Mouse (Mus musculus) embryonic fibroblast, embryonic 13.5 days (primary cell): ENCODE measurements around the gene Hgd. TPM values are rescaled to one million over a fixed set of nuclear protein-coding genes. Genes with fewer than 3 reads are reported as not detected.

ENCODE experiments used
- H3K27ac ChIP-seq: 2 replicates; pipeline ENCODE4 v1.5.1; 2012; ENCODE audit warnings: low read length, control low read depth, inconsistent platforms; ENCODE audit not compliant: insufficient read depth
- H3K4me1 ChIP-seq: 2 replicates; pipeline ENCODE4 v1.6.1; 2011; ENCODE audit warnings: low read length; ENCODE audit not compliant: control insufficient read depth, insufficient read depth
- H3K4me3 ChIP-seq: 2 replicates; pipeline ENCODE4 v1.5.1; 2011; ENCODE audit warnings: mild to moderate bottlenecking, control low read depth, low read length; ENCODE audit not compliant: insufficient read depth
- CTCF ChIP-seq: IDR thresholded peaks from 2 replicates; pipeline ENCODE4 v1.5.1; 2011; ENCODE audit warnings: mild to moderate bottlenecking, control low read depth, low read length, moderate library complexity, borderline replicate concordance; ENCODE audit not compliant: insufficient read depth
- POLR2A ChIP-seq: IDR thresholded peaks from 2 replicates; pipeline ENCODE4 v1.6.1; 2011; ENCODE audit warnings: low read depth, mild to moderate bottlenecking, control low read depth, low read length, moderate library complexity
- polyA plus RNA-seq: library from polyadenylated mRNA; stranded (reverse); fragments of >200 nt; gene quantifications from 2 replicates; pipeline ENCODE4 v1.2.4, GENCODE M21; 2011; ENCODE audit warnings: low read depth; ENCODE audit not compliant: missing spikeins, insufficient read length

Gene Hgd
- polyA plus RNA-seq, 1 experiment = not detected

GRCm38 (mm10) chr16:37598463-37598862 is 18.5 kb downstream of the Hgd start:
- peaks cover 6% of the 10 kb centered on the region for H3K4me1 ChIP-seq
- TF ChIP-seq CTCF (no peak), POLR2A (no peak)
- no peak overlapping the region for H3K27ac ChIP-seq
- no peak overlapping the region for H3K4me3 ChIP-seq

DNA sequence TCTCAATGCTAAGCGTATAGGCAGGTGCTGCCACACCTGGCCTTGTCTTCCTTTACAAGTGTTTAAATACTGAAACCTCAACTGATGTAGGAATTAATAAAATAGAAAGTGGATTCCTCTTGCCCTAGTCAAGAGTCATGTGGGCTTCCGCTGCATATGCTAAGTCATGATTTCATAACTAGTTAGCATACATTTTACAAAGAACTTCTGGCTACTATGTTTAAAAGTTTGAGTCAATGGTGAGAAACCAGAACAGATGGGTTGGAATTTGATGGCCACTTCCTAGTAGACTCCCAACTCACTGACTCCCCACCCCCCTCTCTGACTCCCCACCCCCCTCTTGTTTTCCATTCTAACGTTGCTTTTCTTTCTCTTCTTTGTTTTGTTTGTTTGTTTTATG is 19.4 kb downstream of the Hgd start:
- TF ChIP-seq POLR2A (no peak), CTCF (no peak)

GRCm38 (mm10) chr16:37603431-37603830 is 23.5 kb downstream of the Hgd start:
- Histone ChIP-seq H3K4me3 (no peak overlapping the region), H3K4me1 (peaks cover 9% of the 10 kb centered on the region), H3K27ac (no peak overlapping the region)
- no peak for TF ChIP-seq POLR2A
- no peak for TF ChIP-seq CTCF

More for the DNA sequence above, 19.4 kb downstream of the Hgd start:
- H3K4me3 ChIP-seq = no peak overlapping the region
- peaks cover 9% of the 10 kb centered on the region for H3K4me1 ChIP-seq
- H3K27ac ChIP-seq = no peak overlapping the region

GRCm38 (mm10) chr16:37604243-37604642 is 24.3 kb downstream of the Hgd start:
- Histone ChIP-seq H3K4me1 (peaks cover 9% of the 10 kb centered on the region), H3K4me3 (no peak overlapping the region), H3K27ac (no peak overlapping the region)
- TF ChIP-seq CTCF = no peak
- no peak for TF ChIP-seq POLR2A

GRCm38 (mm10) chr16:37610333-37610732 is 30.4 kb downstream of the Hgd start:
- Histone ChIP-seq H3K4me3 (no peak overlapping the region), H3K27ac (no peak overlapping the region), H3K4me1 (peaks cover 4% of the 10 kb centered on the region; the same call in 1 of the 2 replicates)
- TF ChIP-seq CTCF (no peak), POLR2A (no peak)

DNA sequence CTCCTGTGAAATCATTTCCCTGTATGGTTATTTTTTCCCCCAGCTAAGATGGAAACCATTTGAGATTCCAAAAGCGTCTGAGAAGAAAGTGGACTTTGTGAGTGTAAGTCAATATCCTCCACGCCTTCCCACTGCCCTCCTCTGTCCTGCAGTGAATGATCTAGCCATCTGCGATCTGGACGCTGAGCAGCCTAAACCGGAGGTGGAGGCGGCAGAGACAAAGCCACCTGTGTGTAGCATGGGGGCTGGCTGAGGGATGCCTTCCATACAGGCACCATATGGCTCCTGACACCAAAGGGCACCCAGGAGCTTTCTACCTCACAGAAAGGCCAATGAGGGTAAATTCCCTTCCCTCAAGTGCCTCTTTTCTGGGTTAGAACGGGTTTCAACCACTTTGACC is 31.1 kb downstream of the Hgd start:
- H3K4me1 ChIP-seq = peaks cover 5% of the 10 kb centered on the region; the same call in 1 of the 2 replicates

GRCm38 (mm10) chr16:37612013-37612412 is 32.1 kb downstream of the Hgd start:
- H3K27ac ChIP-seq = no peak overlapping the region
- H3K4me1 ChIP-seq = peaks cover 5% of the 10 kb centered on the region; the same call in 1 of the 2 replicates
- no peak overlapping the region for H3K4me3 ChIP-seq
- no peak for TF ChIP-seq POLR2A
- TF ChIP-seq CTCF = no peak

More for the DNA sequence above, 31.1 kb downstream of the Hgd start:
- no peak for TF ChIP-seq POLR2A
- no peak for TF ChIP-seq CTCF
- no peak overlapping the region for H3K27ac ChIP-seq
- no peak overlapping the region for H3K4me3 ChIP-seq

DNA sequence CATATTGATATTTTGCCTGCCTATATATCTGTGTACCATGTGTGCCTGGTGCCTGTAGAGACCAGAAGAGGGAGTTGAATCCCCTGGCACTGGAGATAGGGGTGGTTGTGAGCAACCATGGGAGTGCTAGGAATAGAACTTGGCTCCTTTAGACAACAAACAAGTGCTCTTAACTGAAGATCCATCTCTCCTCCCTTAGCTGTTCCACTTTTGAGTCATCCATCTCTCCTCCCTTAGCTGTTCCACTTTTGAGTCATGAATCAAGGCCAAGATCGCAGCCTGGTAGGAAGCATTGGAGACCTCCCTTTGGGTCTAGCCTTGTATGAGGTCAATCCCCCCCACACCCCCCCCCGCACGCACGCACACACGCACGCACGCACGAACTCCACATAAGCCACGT is 34.6 kb downstream of the Hgd start:
- no peak overlapping the region for H3K4me3 ChIP-seq
- TF ChIP-seq CTCF (no peak), POLR2A (no peak)
- H3K27ac ChIP-seq = no peak overlapping the region
- H3K4me1 ChIP-seq = peaks cover 8% of the 10 kb centered on the region; the same call in 1 of the 2 replicates

DNA sequence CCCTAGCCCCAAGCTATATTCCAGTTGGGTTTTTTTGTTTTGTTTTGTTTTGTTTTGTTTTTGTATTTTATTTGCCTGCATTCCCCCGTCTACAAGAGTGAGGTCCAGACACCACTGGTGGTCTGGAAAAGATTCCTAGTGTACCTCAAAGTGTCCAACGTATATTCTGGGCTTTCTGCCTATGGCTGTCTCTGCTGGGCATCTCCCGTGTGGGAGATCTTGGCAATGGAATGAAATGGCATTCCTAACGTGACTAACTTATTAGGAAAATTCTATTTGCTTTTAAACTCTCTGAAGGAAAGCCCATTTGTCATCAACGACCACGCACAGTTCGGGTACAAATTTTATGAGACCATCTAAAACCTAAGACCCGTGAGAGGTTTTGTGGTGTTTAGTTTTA is 35.5 kb downstream of the Hgd start:
- Histone ChIP-seq H3K4me3 (no peak overlapping the region), H3K4me1 (peaks cover 8% of the 10 kb centered on the region; the same call in 1 of the 2 replicates), H3K27ac (no peak overlapping the region; the same call in 1 of the 2 replicates)
- TF ChIP-seq CTCF = no peak
- TF ChIP-seq POLR2A = no peak

DNA sequence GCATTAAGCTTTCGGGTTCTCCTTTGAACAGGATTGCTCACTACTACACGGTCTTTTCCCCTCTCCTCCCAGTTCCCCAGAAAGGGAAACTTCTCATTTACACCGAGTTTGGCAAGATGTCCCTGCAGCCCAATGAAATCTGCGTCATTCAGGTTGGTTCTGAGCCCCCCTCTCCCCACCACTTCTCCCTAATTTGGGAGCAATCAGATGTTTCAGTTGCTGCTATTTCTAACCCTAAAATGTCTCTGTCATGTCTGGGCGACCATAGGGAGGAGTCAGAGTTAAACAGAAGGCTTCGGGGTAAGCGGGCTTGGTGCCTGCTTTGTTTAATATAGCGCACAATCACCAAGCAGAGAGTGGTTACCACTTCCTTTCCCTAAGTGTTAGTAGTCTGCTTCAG is 36.2 kb downstream of the Hgd start:
- peaks cover 8% of the 10 kb centered on the region; the same call in 1 of the 2 replicates for H3K4me1 ChIP-seq
- no peak for TF ChIP-seq CTCF
- no peak for TF ChIP-seq POLR2A

GRCm38 (mm10) chr16:37617695-37618094 is 37.7 kb downstream of the Hgd start:
- peaks cover 8% of the 10 kb centered on the region; the same call in 1 of the 2 replicates for H3K4me1 ChIP-seq
- no peak overlapping the region for H3K4me3 ChIP-seq
- H3K27ac ChIP-seq = no peak overlapping the region
- TF ChIP-seq POLR2A = no peak
- no peak for TF ChIP-seq CTCF

More for the DNA sequence above, 36.2 kb downstream of the Hgd start:
- no peak overlapping the region for H3K27ac ChIP-seq
- H3K4me3 ChIP-seq = no peak overlapping the region
